Mouse (Mus musculus): ENCODE results near the gene Cblb.
A peak's percentile ranks its signal among the peaks of the same experiment; 100 is the strongest.

The Cblb gene

DNA sequence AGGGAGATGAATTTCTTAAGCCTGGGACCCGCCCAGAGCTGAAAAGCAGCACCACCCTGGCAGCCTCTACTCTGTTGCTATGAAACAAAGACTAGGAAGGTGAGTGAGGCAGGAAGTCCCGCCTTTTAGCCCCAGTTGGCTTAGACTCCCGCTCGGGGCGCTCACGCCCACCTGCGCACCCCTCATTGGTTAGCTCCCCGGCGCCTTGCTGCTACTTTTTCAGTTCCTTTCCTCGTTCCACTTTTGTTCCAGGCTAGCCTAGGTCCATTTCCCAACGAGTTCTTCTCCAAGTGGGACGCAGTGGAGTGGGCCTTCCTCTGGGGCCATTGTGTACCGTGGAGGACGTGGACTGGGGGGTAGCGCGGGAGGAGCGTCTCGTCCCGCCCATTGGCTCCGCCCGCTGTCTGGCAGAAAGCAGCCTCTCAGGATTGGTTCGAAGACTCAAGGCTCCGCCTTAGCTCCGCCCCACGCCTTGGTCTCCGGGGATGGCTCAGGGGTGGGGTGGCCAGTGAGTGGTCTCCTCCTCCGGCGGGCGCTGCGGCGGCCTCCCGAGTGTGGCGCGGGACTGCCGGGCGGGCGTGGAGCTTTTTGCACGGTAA lies at the start of gene Cblb:
TSS of gene Cblb (plus strand) at position 135 of the 599 bp plus-strand sequence.
- peak; percentile 98 for DNase-seq

GRCm38 (mm10) chr16:51985436-51985835 lies 45.6 kb upstream of the Cblb start:
- DNase-seq: no peak

DNA sequence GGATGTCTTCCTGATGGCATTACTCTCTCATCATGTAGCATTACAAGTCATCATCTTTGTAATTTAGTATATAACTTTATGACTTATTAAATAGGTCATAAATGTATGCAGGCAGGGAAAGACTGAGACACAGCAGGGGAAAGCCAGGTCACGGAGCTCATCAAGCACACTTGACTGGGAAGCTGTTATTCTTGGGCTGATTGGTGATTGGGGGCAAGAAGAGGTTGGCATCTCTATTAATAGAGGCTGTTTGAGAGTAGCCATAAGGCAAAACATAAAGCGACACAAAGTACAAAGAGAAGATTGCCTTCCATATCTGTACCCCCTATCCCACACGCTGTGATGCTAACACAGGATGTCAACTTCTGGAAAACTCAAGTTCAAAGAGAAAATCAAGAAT lies 44.8 kb upstream of the Cblb start:
- no peak for DNase-seq

GRCm38 (mm10) chr16:51987085-51987620 lies 43.9 kb upstream of the Cblb start:
- no peak for DNase-seq

- DNase-seq: no peak
These were observed 43.0 kb upstream of the Cblb start for GRCm38 (mm10) chr16:51988027-51988426.

- DNase-seq: no peak
These were observed 41.8 kb upstream of the Cblb start for GRCm38 (mm10) chr16:51989259-51989658.

DNA sequence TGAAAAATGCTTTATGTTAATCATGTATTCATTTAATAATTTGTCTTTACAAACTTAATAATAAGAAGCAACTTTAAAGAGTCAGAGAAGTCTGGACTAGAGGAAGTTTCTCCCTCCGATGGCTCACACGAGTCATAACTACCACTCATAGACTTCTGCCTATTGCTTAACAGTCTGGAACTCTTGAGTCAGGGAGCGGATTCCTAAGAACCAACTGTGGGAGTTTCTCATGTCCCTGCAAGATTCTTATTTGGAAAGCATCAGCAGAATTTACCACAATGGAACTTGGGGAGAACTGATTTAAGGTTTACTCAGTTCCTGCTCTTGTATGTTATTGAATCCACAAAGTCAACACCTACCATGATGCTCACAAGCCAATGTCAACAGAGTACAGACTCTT lies 31.0 kb upstream of the Cblb start:
- DNase-seq: no peak

GRCm38 (mm10) chr16:52000801-52001200 lies 30.2 kb upstream of the Cblb start:
- DNase-seq: no peak

DNA sequence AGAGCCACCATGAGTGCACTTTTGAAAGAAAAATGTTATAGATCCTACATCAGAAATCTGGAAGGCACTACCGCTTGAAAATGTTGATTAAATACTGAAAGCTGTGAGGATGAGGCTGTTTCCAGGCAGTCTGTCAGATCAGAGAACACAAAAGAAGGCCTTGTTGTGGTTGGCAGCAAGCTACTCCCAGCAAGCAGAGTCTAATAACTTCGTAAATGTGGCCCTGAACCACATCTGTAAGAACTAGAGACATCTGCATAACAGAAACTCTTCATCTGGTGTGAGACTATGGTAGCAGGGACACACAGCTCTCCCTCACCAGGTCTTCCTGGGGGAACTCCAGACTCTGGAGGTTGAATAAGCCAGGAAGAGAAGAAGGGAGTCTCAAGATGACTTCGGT lies 24.0 kb upstream of the Cblb start:
- DNase-seq: no peak

GRCm38 (mm10) chr16:52008471-52008870 lies 22.6 kb upstream of the Cblb start:
- no peak for DNase-seq

GRCm38 (mm10) chr16:52009421-52009820 lies 21.6 kb upstream of the Cblb start:
- no peak for DNase-seq

- no peak for DNase-seq
These were observed 18.0 kb upstream of the Cblb start for GRCm38 (mm10) chr16:52012984-52013383.

DNA sequence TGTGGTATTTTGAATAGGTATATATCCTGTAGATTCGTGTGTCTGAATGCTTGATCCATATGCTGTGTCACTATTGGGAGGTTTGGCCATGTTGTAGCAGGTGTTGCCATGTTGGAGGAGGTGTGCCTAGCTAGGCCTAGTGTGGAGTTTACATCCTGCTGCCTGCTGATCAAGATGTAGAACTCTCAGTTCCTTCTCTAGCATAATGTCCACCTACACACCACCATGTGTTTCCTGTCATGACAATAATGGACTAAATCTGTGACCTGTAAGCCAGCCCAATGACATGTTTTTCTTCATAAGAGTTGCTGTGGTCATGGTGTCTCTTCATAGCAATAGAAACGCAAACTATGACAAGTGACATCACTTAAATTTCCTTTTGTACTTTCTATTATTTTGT lies 17.2 kb upstream of the Cblb start:
- no peak for DNase-seq

- DNase-seq: no peak
These were observed 7.6 kb upstream of the Cblb start for GRCm38 (mm10) chr16:52023417-52023816.

DNA sequence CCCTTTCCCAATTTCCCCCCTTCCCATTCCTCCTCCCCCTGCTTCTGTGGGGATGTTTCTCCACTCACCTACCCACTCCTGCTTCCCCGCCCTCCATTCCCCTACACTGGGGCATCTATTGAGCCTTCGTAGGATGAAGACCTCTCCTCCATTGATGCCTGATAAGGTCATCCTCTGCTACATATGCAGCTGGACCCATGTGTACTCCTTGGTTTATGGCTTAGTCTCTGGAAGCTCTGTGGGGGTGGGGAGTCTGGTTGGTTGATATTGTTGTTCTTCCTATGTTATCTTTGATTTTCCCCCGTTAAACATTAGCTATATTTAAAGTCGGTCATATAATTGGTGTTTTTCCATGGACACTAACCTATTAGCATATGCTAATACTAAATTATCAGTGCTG lies 3.7 kb upstream of the Cblb start:
- DNase-seq: no peak

DNA sequence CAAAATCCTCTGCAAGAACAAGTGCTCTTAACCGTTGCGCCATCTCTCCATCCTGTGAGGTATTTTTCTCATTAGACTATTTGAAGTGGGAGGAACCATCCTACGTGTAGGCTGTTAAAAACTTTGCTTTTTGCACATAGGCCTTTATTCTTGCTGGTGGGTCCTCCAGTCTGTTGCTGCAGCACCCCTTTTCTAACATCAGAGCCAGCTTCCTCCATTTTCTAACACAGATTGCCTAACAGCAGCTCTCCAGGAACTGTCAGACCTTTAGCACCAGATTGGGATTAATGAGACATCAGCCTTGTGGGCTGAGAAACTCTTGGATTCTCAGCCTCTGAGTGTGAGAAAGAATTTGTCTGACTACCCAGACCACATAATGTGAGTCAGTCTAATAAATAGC lies 2.0 kb upstream of the Cblb start:
- no peak for DNase-seq

DNA sequence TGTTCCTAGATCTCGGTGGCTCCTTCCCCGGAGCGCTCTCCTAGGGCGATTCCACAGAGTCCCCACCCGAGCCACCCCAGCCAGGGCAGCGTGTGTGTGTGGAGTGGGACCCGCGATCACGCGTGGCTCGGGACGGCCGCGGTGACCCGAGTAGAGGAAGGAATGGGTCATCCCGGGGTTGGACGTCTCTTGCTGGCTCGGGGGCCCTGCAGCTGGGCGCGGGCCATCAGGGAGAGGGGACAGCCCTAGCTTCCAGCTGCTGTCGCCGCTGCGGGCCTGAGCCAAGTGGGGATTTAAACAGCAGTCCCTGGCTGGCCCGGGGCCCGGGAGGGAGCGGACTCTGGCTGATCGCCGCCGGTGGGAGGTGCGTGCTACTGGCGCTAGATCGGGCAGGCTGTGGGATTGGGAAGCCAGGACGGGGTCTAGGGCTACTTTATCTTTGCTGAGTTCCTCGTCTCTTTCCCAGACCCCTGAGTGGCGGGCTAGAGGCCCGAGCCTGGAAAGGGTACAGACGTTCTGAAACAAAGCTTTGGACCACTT lies 757 bp downstream of the Cblb start:
- DNase-seq: peak; percentile 82

DNA sequence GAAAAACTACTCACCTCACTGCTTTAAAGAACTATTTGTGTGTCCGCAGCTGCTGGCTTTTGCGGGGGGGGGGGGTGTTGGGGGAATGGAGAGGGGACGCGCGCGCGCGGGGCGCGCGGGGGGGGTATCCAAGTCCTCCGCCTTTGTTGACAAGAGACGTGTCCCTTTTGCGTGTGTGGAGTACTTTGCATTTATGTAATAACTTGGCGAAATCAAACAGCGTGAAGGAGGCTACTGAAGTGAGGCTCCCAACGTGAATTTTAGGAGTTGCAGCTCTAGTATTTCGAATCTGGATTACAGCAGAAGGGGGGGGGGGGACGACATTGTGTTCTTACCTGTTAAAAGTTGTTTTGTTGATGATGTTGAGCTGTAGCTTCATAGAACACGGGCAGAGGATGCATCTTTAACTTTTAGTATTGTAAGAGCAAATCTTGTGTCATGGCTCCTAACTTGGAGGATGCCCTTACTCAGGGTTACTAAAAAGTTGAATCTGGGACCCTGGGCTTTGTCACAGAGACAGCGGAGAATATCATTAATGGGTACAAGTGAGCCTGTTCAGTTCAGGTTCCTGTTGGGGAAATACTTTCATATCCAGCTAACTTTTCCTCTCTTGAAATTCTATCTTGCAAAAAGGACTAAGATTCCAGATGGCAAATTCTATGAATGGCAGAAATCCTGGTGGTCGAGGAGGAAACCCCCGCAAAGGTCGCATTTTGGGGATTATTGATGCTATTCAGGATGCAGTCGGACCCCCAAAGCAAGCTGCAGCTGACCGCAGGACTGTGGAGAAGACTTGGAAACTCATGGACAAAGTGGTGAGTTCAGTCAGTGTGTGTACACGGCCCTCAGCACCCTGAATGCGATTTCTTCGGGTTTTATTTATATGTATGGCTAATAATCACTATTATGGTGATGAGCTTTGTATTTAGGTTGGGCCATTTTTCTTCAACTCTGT lies 1.6 kb downstream of the Cblb start:
- DNase-seq: no peak

GRCm38 (mm10) chr16:52033381-52034315 lies 2.6 kb downstream of the Cblb start:
- no peak for DNase-seq

GRCm38 (mm10) chr16:52034356-52034755 lies 3.3 kb downstream of the Cblb start:
- DNase-seq: no peak

GRCm38 (mm10) chr16:52036295-52036694 lies 5.3 kb downstream of the Cblb start:
- no peak for DNase-seq

GRCm38 (mm10) chr16:52038283-52038682 lies 7.3 kb downstream of the Cblb start:
- DNase-seq: no peak

DNA sequence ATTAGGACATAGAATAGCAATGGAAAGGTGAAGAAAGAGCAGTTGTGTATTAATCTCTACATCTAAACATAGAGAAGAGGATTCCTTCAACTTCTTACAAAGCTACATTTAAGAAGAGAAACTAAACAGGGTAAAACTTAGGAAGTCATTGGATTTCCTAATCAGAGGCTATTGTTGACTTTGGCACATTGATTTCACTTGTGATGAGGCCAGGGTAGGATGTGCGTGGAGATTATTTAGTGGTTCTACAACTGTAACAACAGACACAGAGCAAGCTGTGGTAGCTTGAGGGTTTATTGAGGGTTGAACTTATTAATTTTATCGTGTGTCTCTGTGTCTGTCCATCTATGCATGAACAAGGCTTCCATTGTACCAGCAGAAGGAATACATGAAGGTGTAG lies 7.8 kb downstream of the Cblb start:
- no peak for DNase-seq

All from right cerebral cortex, adult 18-20 months (tissue).